Comparison of ENCODE assay signal across 8 mouse cellular contexts in genomic region chr2:32450881-32451844, GRCm38 (mm10). TPM values are rescaled to one million over a fixed set of nuclear protein-coding genes. Genes with fewer than 3 reads are reported as not detected.
DNase-seq lines count a peak whose midpoint lies in the region; ATAC-seq and TF ChIP-seq lines count a peak whose summit lies in the region.

Gene Slc25a25 (minus strand): TSS chr2:32451445.

- H3K4me1 ChIP-seq in G1E (ENCODE audit: insufficient read depth, low read depth, low read length) = peaks cover 58% of the 10 kb centered on the region
- H3K4me1 ChIP-seq in forebrain, postnatal 0 days (ENCODE audit: insufficient read depth) = peaks cover 12% of the 10 kb centered on the region
- peaks cover 59% of the 10 kb centered on the region for H3K4me1 ChIP-seq in lung, embryonic 15.5 days

- ATAC-seq in G1E (ENCODE audit: extremely low read depth, insufficient number of reproducible peaks, low FRiP score, poor library complexity, severe bottlenecking) = peak; percentile 68
- peak; percentile 90 for ATAC-seq in forebrain, postnatal 0 days
- ATAC-seq in lung, embryonic 15.5 days (ENCODE audit: borderline replicate concordance, extremely low read depth, low FRiP score, low TSS enrichment) = peak; percentile 87

- no peaks in the 10 kb centered on the region for H3K9me3 ChIP-seq in G1E (replicated peaks)
- H3K9me3 ChIP-seq in forebrain, postnatal 0 days (ENCODE audit: low read length) = no peaks in the 10 kb centered on the region
- no peaks in the 10 kb centered on the region for H3K9me3 ChIP-seq in lung, embryonic 15.5 days

- peak; percentile 92 for DNase-seq in G1E (ENCODE audit: low spot score)
- peak; percentile 98 to 99 for DNase-seq in cerebellum, adult 18-20 months
- DNase-seq in forebrain, postnatal 0 days = peak; percentile 99
- peak; percentile 99 for DNase-seq in heart, postnatal 4 days
- DNase-seq in layer of hippocampus, adult 8-10 months (ENCODE audit: low spot score in 2 of 2) = peak; percentile 96 to 98
- peak; percentile 94 for DNase-seq in ovary, adult 18-20 months (ENCODE audit: low spot score)
- DNase-seq in thymus, postnatal 0 days (ENCODE audit: low spot score) = peak; percentile 97

- peak within 1 kb of the TSS; percentile 66 for H3K4me2 ChIP-seq in forebrain, postnatal 0 days (ENCODE audit: low read depth)
- peak within 1 kb of the TSS; percentile 88 for H3K4me2 ChIP-seq in lung, embryonic 15.5 days

- H3K9ac ChIP-seq in forebrain, postnatal 0 days = peak within 1 kb of the TSS; percentile 77
- H3K9ac ChIP-seq in lung, embryonic 15.5 days = peak within 1 kb of the TSS; percentile 78

- peaks cover 43% of the 10 kb centered on the region for H3K36me3 ChIP-seq in G1E (replicated peaks)
- H3K36me3 ChIP-seq in forebrain, postnatal 0 days (ENCODE audit: insufficient read depth) = 0 out of 2 replicates have a peak, but pooled peaks cover 2% of the 10 kb centered on the region
- H3K36me3 ChIP-seq in lung, embryonic 15.5 days = no peaks in the 10 kb centered on the region; the same call in 1 of the 2 replicates

- TF ChIP-seq CTCF in G1E (IDR thresholded peaks at IDR 0.05; ENCODE audit: low read depth, low read length) = no peak
- no peak for TF ChIP-seq CTCF in forebrain, postnatal 0 days (IDR thresholded peaks at IDR 0.05; ENCODE audit: low read depth)

- H3K27ac ChIP-seq in forebrain, postnatal 0 days (ENCODE audit: low read depth, low read length) = peak within 1 kb of the TSS; percentile 80
- H3K27ac ChIP-seq in lung, embryonic 15.5 days = peak within 1 kb of the TSS; percentile 97

- 2% methylated on average over 98 of the region's 103 CpGs for WGBS in forebrain, postnatal 0 days
- under 1% methylated on average over 103 of the region's 103 CpGs for WGBS in lung, embryonic 15.5 days

- H3K4me3 ChIP-seq in G1E (ENCODE audit: low read depth, low read length) = peak within 1 kb of the TSS; percentile 81
- H3K4me3 ChIP-seq in forebrain, postnatal 0 days (ENCODE audit: low read depth, low read length) = peak within 1 kb of the TSS; percentile 86
- peak within 1 kb of the TSS; percentile 62 for H3K4me3 ChIP-seq in lung, embryonic 15.5 days

- no peaks in the 10 kb centered on the region for H3K27me3 ChIP-seq in G1E (ENCODE audit: insufficient read depth, low read length)
- no peaks in the 10 kb centered on the region for H3K27me3 ChIP-seq in forebrain, postnatal 0 days (ENCODE audit: insufficient read depth, low read length)
- no peaks in the 10 kb centered on the region for H3K27me3 ChIP-seq in lung, embryonic 15.5 days

RNA-seq across cellular contexts. Expression of gene Slc25a25, which starts in this region (rescaled TPM):
- 5.1 and 25.4 TPM in 2 replicates for total RNA-seq in G1E (2014; fragmentation: Nextera tagmentation)
- 6.8 and 8.0 TPM in 2 replicates for total RNA-seq in G1E (2017)
- polyA plus RNA-seq in G1E (2012) = 6.5 and 6.9 TPM in 2 replicates
- total RNA-seq in forebrain, postnatal 0 days (2014; rRNA removed) = 55.4 and 62.5 TPM in 2 replicates
- polyA plus RNA-seq in forebrain, postnatal 0 days (2015; fragmentation: Nextera tagmentation; extraction: Ambion mirVana) = 38.3 and 40.9 TPM in 2 replicates
- total RNA-seq in heart, postnatal 4 days (2021) = 10 to 100 TPM; 16.4 to 22.2 TPM
- total RNA-seq in layer of hippocampus, adult 8-10 months (2022) = 10 to 100 TPM; 55.0 to 60.7 (median 55.9) TPM
- 19.6 and 21.5 TPM in 2 replicates for polyA plus RNA-seq in lung, embryonic 15.5 days (2015; fragmentation: Nextera tagmentation; extraction: Ambion mirVana)
- 16.3 and 18.9 TPM in 2 replicates for polyA plus RNA-seq in thymus, postnatal 0 days (2015; fragmentation: Nextera tagmentation; extraction: Ambion mirVana)

Comparison
In these comparisons a context has a peak if more than half of its experiments do, and no peak if none do; other contexts are left out.
1. Peak in every context shown above with its lines: DNase-seq, ATAC-seq, H3K4me3 ChIP-seq and H3K27ac ChIP-seq.